Mouse (Mus musculus): ENCODE results near the gene Scgb2b12. TPM values are rescaled to one million over a fixed set of nuclear protein-coding genes. Genes with fewer than 3 reads are reported as not detected.
"Not testable (repeated sequence)": the region's sequence is repeated elsewhere in the genome, so short reads cannot be mapped to it uniquely, and the experiment has no call there.

The Scgb2b12 gene
- not detected in 2 replicates for polyA plus RNA-seq (2012; ENCODE audit: insufficient read depth, insufficient read length, missing spikeins)

DNA sequence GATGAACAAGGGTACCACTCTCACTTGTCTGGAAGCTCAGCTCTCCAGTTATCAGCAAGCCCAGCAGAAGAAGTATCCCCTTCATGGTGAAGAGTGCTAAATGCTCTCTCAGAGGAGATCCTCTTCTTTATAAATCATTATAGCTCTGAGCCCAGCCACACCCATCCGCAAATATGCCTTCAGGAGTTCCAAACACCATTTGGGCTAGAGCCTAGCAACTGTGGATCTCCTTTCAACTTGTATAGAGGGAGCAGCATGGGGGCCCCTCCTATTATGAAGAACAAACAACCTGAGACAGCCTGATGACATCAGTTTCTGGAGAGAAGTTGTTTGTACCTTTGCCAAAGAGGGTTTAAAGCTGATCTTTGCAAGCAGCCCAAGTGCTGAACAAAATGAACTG is at the start of gene Scgb2b12:
TSS of gene Scgb2b12 (minus strand) at position 101 of the 400 bp plus-strand sequence.
- not testable (repeated sequence) for H3K4me3 ChIP-seq (ENCODE audit: insufficient read depth, low read depth, low read length); H3K27ac ChIP-seq (replicated peaks; ENCODE audit: low read depth, low read length); H3K4me1 ChIP-seq (ENCODE audit: control insufficient read depth, insufficient read depth, insufficient read length, low read length)

- H3K27ac ChIP-seq (replicated peaks; ENCODE audit: low read depth, low read length); H3K4me3 ChIP-seq (ENCODE audit: insufficient read depth, low read depth, low read length): not testable (repeated sequence)
Measured at GRCm38 (mm10) chr7:32333882-32334281, 6.8 kb upstream of the Scgb2b12 start, which contains the start of gene Scgb1b12. TSS of gene Scgb1b12 (plus strand) at chr7:32334182.

More at GRCm38 (mm10) chr7:32333882-32334281, 6.8 kb upstream of the Scgb2b12 start, which contains the start of gene Scgb1b12:
- H3K4me1 ChIP-seq (ENCODE audit: control insufficient read depth, insufficient read depth, insufficient read length, low read length): not testable (repeated sequence)

Other genes starting within 250 kb of the Scgb2b12 start
- not detected in 2 replicates for gene Scgb1b10, start 226.4 kb downstream of the Scgb2b12 start, polyA plus RNA-seq (2012; ENCODE audit: insufficient read depth, insufficient read length, missing spikeins)
- not detected in 2 replicates for gene Scgb2b11, start 116.1 kb downstream of the Scgb2b12 start, polyA plus RNA-seq (2012; ENCODE audit: insufficient read depth, insufficient read length, missing spikeins)
- not detected in 2 replicates for gene Scgb1b11, start 104.4 kb downstream of the Scgb2b12 start, polyA plus RNA-seq (2012; ENCODE audit: insufficient read depth, insufficient read length, missing spikeins)
- not detected in 2 replicates for gene Scgb1b12, start 6.9 kb upstream of the Scgb2b12 start, polyA plus RNA-seq (2012; ENCODE audit: insufficient read depth, insufficient read length, missing spikeins)
- not detected in 2 replicates for gene Scgb1b29, start 114.3 kb upstream of the Scgb2b12 start, polyA plus RNA-seq (2012; ENCODE audit: insufficient read depth, insufficient read length, missing spikeins)